ENCODE assay signal across 8 mouse cellular contexts in the genomic region with DNA sequence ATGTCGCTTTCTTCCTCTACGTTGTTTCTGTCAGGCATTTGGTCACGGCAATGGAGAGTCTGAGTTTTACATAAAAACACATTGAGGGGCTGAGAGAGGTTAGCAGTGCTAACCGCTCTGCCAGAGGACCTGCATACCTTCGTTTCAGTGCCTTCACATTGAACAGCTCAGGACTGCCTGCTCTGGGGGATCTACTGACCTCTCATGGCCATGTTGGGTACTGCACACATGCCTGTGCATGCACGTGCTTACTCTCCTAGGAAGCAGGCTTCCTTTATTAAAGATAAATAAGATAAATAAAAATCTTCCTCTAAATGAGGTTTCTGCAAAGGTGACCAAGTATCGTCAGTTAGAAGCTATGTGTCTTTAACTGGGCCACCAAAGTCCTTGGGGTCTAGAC.
DNase-seq lines count a peak whose midpoint lies in the region; ATAC-seq and TF ChIP-seq lines count a peak whose summit lies in the region.

No protein-coding gene starts in this region.

- no peaks in the 10 kb centered on the region for H3K9me3 ChIP-seq in forebrain, embryonic 14.5 days (replicated peaks; ENCODE audit: control insufficient read depth, low read length)
- no peaks in the 10 kb centered on the region for H3K9me3 ChIP-seq in forebrain, embryonic 12.5 days
- H3K9me3 ChIP-seq in liver, embryonic 11.5 days (ENCODE audit: control insufficient read depth, low read length): no peaks in the 10 kb centered on the region

- H3K27me3 ChIP-seq in forebrain, embryonic 14.5 days (replicated peaks; ENCODE audit: control insufficient read depth, insufficient read depth, low read length): no peaks in the 10 kb centered on the region
- no peaks in the 10 kb centered on the region for H3K27me3 ChIP-seq in forebrain, embryonic 12.5 days
- H3K27me3 ChIP-seq in liver, adult 2 months (ENCODE audit: control insufficient read depth, insufficient read depth, low read length): no peaks in the 10 kb centered on the region
- H3K27me3 ChIP-seq in liver, embryonic 11.5 days (replicated peaks; ENCODE audit: control insufficient read depth, insufficient read depth, low read length): no peaks in the 10 kb centered on the region

- H3K36me3 ChIP-seq in forebrain, embryonic 14.5 days (ENCODE audit: control insufficient read depth, insufficient read depth, low read length): no peaks in the 10 kb centered on the region
- no peaks in the 10 kb centered on the region for H3K36me3 ChIP-seq in forebrain, embryonic 12.5 days (replicated peaks)
- no peaks in the 10 kb centered on the region for H3K36me3 ChIP-seq in liver, adult 2 months (ENCODE audit: control insufficient read depth, insufficient read depth, low read length)
- no peaks in the 10 kb centered on the region for H3K36me3 ChIP-seq in liver, embryonic 11.5 days (ENCODE audit: control insufficient read depth, insufficient read depth, low read length)

- TF ChIP-seq POLR2A in liver, adult 2 months (IDR thresholded peaks at IDR 0.05; ENCODE audit: extremely low read depth, insufficient read depth, low read length): no peak
- no peak for TF ChIP-seq POLR2A in bone marrow, adult 2 months (IDR thresholded peaks at IDR 0.05; ENCODE audit: borderline replicate concordance, control insufficient read depth, low read depth, low read length)

- H3K4me1 ChIP-seq in forebrain, embryonic 14.5 days (ENCODE audit: control insufficient read depth, insufficient read depth, low read length): 0 out of 2 replicates have a peak, but pooled peaks cover 3% of the 10 kb centered on the region
- peaks cover 5% of the 10 kb centered on the region; the same call in 1 of the 2 replicates for H3K4me1 ChIP-seq in forebrain, embryonic 12.5 days
- H3K4me1 ChIP-seq in liver, adult 2 months (ENCODE audit: control insufficient read depth, insufficient read depth, low read length): no peaks in the 10 kb centered on the region
- H3K4me1 ChIP-seq in liver, embryonic 11.5 days (replicated peaks; ENCODE audit: control insufficient read depth, insufficient read depth, low read length): no peaks in the 10 kb centered on the region
- H3K4me1 ChIP-seq in bone marrow, adult 2 months (ENCODE audit: control insufficient read depth, insufficient read depth, low read length): no peaks in the 10 kb centered on the region

- 86% methylated on average over 7 of the region's 7 CpGs for WGBS in forebrain, embryonic 14.5 days
- 82% methylated on average over 7 of the region's 7 CpGs for WGBS in forebrain, embryonic 12.5 days
- WGBS in liver, adult 2 months: 88% methylated on average over 7 of the region's 7 CpGs
- 83% methylated on average over 7 of the region's 7 CpGs for WGBS in liver, embryonic 11.5 days
- 88% methylated on average over 7 of the region's 7 CpGs for WGBS in bone marrow, adult 2 months

- DNase-seq in forebrain, embryonic 14.5 days (ENCODE audit: low spot score): peak; percentile 9
- DNase-seq in liver, adult 2 months (ENCODE audit: extremely low read depth, low read depth, low spot score): no peak
- no peak for DNase-seq in liver, embryonic 11.5 days (ENCODE audit: low spot score)
- DNase-seq in lung, postnatal 14 days: peak; percentile 17
- DNase-seq in urinary bladder, postnatal 14 days (ENCODE audit: low spot score): no peak
- DNase-seq in gastrocnemius, postnatal 4 days (ENCODE audit: low spot score in 2 of 2): no peak

- no peak for ATAC-seq in forebrain, embryonic 14.5 days
- ATAC-seq in forebrain, embryonic 12.5 days (ENCODE audit: low FRiP score): no peak
- no peak for ATAC-seq in liver, embryonic 11.5 days (replicated peaks; ENCODE audit: low FRiP score)

- H3K4me2 ChIP-seq in forebrain, embryonic 14.5 days (ENCODE audit: low read length): no peak overlapping the region
- no peak overlapping the region for H3K4me2 ChIP-seq in forebrain, embryonic 12.5 days
- no peak overlapping the region for H3K4me2 ChIP-seq in liver, embryonic 11.5 days

- H3K4me3 ChIP-seq in forebrain, embryonic 14.5 days (ENCODE audit: low read depth, low read length): no peak overlapping the region
- no peak overlapping the region for H3K4me3 ChIP-seq in forebrain, embryonic 12.5 days (replicated peaks)
- no peak overlapping the region for H3K4me3 ChIP-seq in liver, adult 2 months (ENCODE audit: insufficient read depth, low read depth, low read length)
- H3K4me3 ChIP-seq in liver, embryonic 11.5 days (ENCODE audit: low read depth, low read length): no peak overlapping the region
- no peak overlapping the region for H3K4me3 ChIP-seq in bone marrow, adult 2 months (replicated peaks; ENCODE audit: control insufficient read depth, low read depth, low read length)

- H3K9ac ChIP-seq in forebrain, embryonic 14.5 days (ENCODE audit: low read length): no peak overlapping the region
- H3K9ac ChIP-seq in forebrain, embryonic 12.5 days: no peak overlapping the region
- no peak overlapping the region for H3K9ac ChIP-seq in liver, adult 2 months (ENCODE audit: low read depth, low read length)
- H3K9ac ChIP-seq in liver, embryonic 11.5 days (ENCODE audit: low read depth, low read length): no peak overlapping the region

- no peak overlapping the region for H3K27ac ChIP-seq in forebrain, embryonic 14.5 days (ENCODE audit: low read depth, low read length)
- H3K27ac ChIP-seq in forebrain, embryonic 12.5 days: no peak overlapping the region
- no peak overlapping the region for H3K27ac ChIP-seq in liver, adult 2 months (replicated peaks; ENCODE audit: insufficient read depth, low read depth, low read length)
- no peak overlapping the region for H3K27ac ChIP-seq in liver, embryonic 11.5 days (ENCODE audit: low read depth, low read length)
- H3K27ac ChIP-seq in bone marrow, adult 2 months (ENCODE audit: control insufficient read depth, insufficient read depth, low read depth, low read length, poor library complexity): no peak overlapping the region

- H3K79me2 ChIP-seq in liver, adult 2 months (ENCODE audit: control insufficient read depth, insufficient read depth, low read length): no peaks in the 10 kb centered on the region

- peak; percentile 46; the same call in 1 of the 2 replicates for TF ChIP-seq CTCF in liver, adult 2 months (IDR thresholded peaks at IDR 0.05; ENCODE audit: low read depth, low read length)
- peak; percentile 40; the same call in 1 of the 2 replicates for TF ChIP-seq CTCF in bone marrow, adult 2 months (IDR thresholded peaks at IDR 0.05; ENCODE audit: control insufficient read depth, insufficient read depth, low read length)

Comparison
In these comparisons a context has a peak if more than half of its experiments do, and no peak if none do; other contexts are left out.
1. DNase-seq: peak in forebrain, embryonic 14.5 days (single experiment) and lung, postnatal 14 days (single experiment); none in liver, adult 2 months (single experiment), liver, embryonic 11.5 days (single experiment), urinary bladder, postnatal 14 days (single experiment) and gastrocnemius, postnatal 4 days (0 of 2).